Mouse (Mus musculus): ENCODE data around the gene Rimbp3. TPM values are rescaled to one million over a fixed set of nuclear protein-coding genes. Genes with fewer than 3 reads are reported as not detected.

Gene Rimbp3
- polyA plus RNA-seq (2017; shearing (Covaris generic)) = under 1 TPM; 0.04 to 0.18 TPM

DNA sequence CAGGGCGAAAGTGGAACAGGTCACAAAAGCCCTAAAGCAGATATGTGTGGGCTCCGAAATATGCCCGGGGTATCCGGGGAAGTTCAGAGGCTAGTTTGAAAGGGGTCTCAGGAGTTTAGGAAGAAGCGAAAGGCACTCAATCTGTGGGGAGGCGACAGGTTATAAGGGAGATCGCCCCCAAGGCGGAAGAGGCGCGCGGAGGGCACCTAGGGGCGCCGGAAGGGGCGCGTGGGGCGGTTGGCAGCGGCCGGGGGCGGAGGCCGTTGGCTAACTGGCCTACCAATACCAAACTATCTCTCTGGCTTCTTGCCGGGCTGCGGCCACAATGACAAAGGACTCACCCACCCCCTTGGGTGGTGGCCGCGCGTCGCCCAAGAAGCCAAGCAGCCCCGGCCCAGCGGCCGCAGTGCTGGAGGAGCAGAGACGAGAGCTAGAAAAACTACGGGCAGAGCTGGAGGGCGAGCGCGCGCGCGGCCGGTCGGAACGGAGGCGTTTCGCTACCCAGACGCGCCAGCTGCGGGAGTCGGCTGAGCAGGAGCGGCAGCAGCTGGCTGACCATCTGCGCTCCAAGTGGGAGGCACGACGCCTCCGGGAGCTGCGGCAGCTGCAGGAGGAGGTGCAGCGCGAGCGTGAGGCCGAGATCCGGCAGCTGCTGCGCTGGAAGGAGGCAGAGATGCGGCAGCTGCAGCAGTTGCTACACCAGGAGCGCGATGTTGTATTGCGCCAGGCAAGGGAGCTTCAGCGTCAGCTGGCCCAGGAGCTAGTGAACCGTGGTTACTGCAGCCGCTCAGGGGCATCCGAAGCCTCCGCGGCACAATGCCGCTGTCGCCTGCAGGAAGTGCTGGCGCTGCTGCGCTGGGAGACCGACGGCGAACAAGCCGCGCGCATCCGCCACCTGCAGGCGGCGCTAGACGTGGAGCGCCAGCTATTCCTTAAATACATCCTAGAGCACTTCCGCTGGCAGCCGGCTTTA lies at the start of gene Rimbp3:
Gene Rimbp3, plus strand, starts transcription at position 215 of the 973 bp plus-strand sequence.

DNA sequence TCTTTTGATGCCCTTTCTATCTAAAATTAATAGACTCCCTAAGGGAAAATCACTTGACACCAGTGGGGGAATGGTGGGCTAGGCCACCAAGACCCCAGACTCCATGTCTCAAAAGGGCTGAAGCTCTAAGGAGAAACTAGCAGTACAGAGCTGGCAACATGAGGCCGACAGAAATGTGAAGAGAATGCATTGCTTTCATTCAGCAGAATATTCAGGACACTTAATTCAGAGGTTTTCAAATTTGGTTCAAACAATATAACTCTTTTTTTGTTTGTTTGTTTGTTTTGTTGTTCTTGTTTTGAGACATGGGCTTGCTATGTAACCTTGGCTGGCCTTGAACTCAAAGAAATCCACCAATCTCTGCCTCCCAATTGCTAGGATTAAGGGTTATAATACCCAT lies 5.9 kb upstream of the Rimbp3 start, which contains the start of gene Ube2l3:
Gene Ube2l3, minus strand, starts transcription at position 101 of the 400 bp plus-strand sequence.

DNA sequence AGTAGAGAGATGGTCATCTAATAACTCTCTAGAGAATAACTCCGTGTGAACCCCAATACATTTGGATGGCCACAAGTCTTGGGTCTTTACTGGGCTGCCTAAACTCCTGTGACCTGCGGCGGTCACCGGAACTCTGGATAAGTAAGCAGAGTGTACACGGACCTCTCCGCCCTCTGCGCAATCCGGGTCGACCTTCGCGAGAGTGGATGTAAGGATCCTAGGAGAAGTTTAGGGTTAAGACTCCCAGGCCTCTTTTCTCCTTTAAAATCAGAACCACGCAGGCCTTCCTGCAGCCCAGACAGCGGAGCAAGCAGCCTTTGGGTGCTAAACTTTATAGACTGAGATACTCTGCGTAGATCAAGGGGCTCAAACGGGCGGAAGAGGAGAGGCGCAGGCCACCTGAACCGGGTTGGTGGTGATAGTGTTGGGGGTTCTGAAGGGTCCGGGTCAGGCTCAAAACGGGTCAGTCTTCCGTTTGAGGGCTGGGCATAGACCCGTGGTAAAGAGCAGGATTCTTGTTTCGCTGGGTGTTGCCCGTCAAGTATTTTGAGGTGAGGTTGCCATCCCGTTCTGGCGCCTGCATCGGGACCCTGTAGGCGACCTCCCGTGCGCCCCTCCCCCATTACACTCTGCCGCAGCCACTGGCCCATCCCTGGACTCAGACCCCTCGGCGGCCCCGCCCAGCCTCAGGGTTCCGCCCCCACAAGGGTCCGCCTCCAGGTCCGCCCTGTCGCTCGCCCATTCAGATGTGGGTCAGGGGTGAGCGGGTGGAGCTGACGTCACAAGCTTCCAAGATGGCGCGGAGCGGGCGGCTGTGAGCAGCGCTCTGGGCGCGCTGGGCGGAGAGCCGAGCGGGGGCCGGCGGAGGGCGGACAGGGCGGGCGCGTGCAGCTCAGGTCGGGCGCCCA lies 24.6 kb downstream of the Rimbp3 start, which contains the start of gene Hic2:
Gene Hic2, plus strand, starts transcription at position 779 of the 908 bp plus-strand sequence.

Other genes starting within 250 kb of the Rimbp3 start
- gene Mapk1, start 225.2 kb upstream of the Rimbp3 start, polyA plus RNA-seq (2017; shearing (Covaris generic)) = 100 to 1,000 TPM; 209 to 224 TPM
- 1 to 10 TPM; 3.9 to 4.4 TPM for gene Ypel1, start 138.9 kb upstream of the Rimbp3 start, polyA plus RNA-seq (2017; shearing (Covaris generic))
- 100 to 1,000 TPM; 211 to 228 TPM for gene Ppil2, start 97.3 kb upstream of the Rimbp3 start, polyA plus RNA-seq (2017; shearing (Covaris generic))
- 1 to 10 TPM; 6.4 to 6.7 TPM for gene 2610318N02Rik, start 83.4 kb upstream of the Rimbp3 start, polyA plus RNA-seq (2017; shearing (Covaris generic))
- 10 to 100 TPM; 31.0 to 51.1 TPM for gene Sdf2l1, start 76.2 kb upstream of the Rimbp3 start, polyA plus RNA-seq (2017; shearing (Covaris generic))
- gene Ydjc, start 64.0 kb upstream of the Rimbp3 start, polyA plus RNA-seq (2017; shearing (Covaris generic)) = 10 to 100 TPM; 13.1 to 17.1 TPM
- 1 to 10 TPM in 1 of 2 experiments, under 1 TPM in 1; 0.60 to 1.8 TPM for gene Ccdc116, start 61.4 kb upstream of the Rimbp3 start, polyA plus RNA-seq (2017; shearing (Covaris generic))
- 100 to 1,000 TPM; 362 TPM for gene Ube2l3, start 6.0 kb upstream of the Rimbp3 start, polyA plus RNA-seq (2017; shearing (Covaris generic))
- gene Hic2, start 25.0 kb downstream of the Rimbp3 start, polyA plus RNA-seq (2017; shearing (Covaris generic)) = 1 to 10 TPM; 1.3 to 1.9 TPM
- gene Tmem191c, start 67.5 kb downstream of the Rimbp3 start, polyA plus RNA-seq (2017; shearing (Covaris generic)) = 100 to 1,000 TPM; 102 to 147 TPM
- gene Serpind1, start 122.8 kb downstream of the Rimbp3 start, polyA plus RNA-seq (2017; shearing (Covaris generic)) = under 1 TPM; 0.16 to 0.26 TPM
- gene Snap29, start 197.4 kb downstream of the Rimbp3 start, polyA plus RNA-seq (2017; shearing (Covaris generic)) = 10 to 100 TPM; 19.2 to 20.7 TPM
- 10 to 100 TPM; 50.3 to 57.9 TPM for gene Pi4ka, start 197.7 kb downstream of the Rimbp3 start, polyA plus RNA-seq (2017; shearing (Covaris generic))
- 10 to 100 TPM; 55.7 to 70.5 TPM for gene Crkl, start 243.4 kb downstream of the Rimbp3 start, polyA plus RNA-seq (2017; shearing (Covaris generic))